In the genomic region with DNA sequence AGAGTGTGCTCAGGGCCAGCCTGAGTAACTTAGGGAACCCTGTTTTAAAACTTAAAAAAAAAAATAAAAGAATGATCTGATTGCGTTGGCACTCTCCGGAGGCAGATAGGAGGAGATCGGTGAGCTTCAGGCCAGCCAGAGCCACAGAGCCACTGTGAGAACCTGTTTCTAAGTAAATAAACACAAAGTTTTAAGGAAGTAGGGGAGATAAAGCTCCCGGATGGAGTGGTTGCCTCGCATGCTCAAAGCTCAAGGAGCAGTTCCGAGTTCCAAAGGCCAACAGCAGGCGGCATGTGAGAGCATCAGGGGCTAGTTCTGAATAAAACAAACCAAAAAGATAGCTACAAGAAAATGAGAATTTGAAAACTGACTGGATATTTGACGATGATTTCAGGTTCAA, we compare ENCODE assay signal across 9 mouse cellular contexts. TPM values are rescaled to one million over a fixed set of nuclear protein-coding genes. Genes with fewer than 3 reads are reported as not detected.
A peak's percentile ranks its signal among the peaks of the same experiment; 100 is the strongest.
DNase-seq lines count a peak whose midpoint lies in the region; ATAC-seq and TF ChIP-seq lines count a peak whose summit lies in the region.
"Had no signal": no experiment of that assay in that cellular context is flagged by ENCODE, and none has a peak within 500 bp of the region (broad histone marks: within the 10 kb centered on the region; RNA-seq: fewer than 3 reads in every experiment).

No protein-coding gene starts in this region.

- no peak overlapping the region for H3K27ac ChIP-seq in left cerebral cortex, adult 2 months
- H3K27ac ChIP-seq: limb, embryonic 13.5 days had no signal

- ATAC-seq in CD4-positive, CD25-positive, alpha-beta regulatory T cell, adult 4 months, result no peak
- ATAC-seq in cerebellum, adult (ENCODE audit: insufficient number of reproducible peaks, low FRiP score, low TSS enrichment), result no peak

- TF ChIP-seq CTCF in left cerebral cortex, adult 2 months (IDR thresholded peaks at IDR 0.05), result no peak; the same call in 1 of the 2 replicates

- intact Hi-C loops in left cerebral cortex, adult 2 months (cut with DNase I), result no loop called here

- no peak overlapping the region for H3K4me3 ChIP-seq in left cerebral cortex, adult 2 months
- H3K4me3 ChIP-seq: limb, embryonic 13.5 days had no signal

- DNase-seq in CD4-positive, CD25-positive, alpha-beta regulatory T cell, adult 2 months (ENCODE audit: low read depth, low spot score), result peak; percentile 48
- DNase-seq in urinary bladder, postnatal 14 days (ENCODE audit: low spot score), result peak; percentile 56
- no peak for DNase-seq in urinary bladder, postnatal 4 days (ENCODE audit: low spot score in 2 of 2)
- peak; percentile 71 for DNase-seq in lung, postnatal 36 days
- no peak for DNase-seq in left cerebral cortex, adult 2 months (ENCODE audit: extremely low spot score in 1 of 2, low spot score in 2 of 2)
- no peak for DNase-seq in layer of hippocampus, postnatal 25 days (ENCODE audit: extremely low spot score in 1 of 2, low spot score in 1 of 2)

RNA-seq across cellular contexts. Expression of gene Ssb, which starts 5.0 kb away (rescaled TPM):
- polyA plus RNA-seq in CD4-positive, CD25-positive, alpha-beta regulatory T cell, adult 4 months (2017; shearing (Covaris generic)), result 100 to 1,000 TPM; 232 to 274 TPM
- total RNA-seq in left cerebral cortex, adult 2 months (2021), result 100 to 1,000 TPM; 108 to 115 TPM
- 100 to 1,000 TPM; 125 to 138 TPM for total RNA-seq in layer of hippocampus, postnatal 25 days (2021)

RNA-seq across cellular contexts. Expression of gene Mettl5, which starts 29.0 kb away (rescaled TPM):
- polyA plus RNA-seq in CD4-positive, CD25-positive, alpha-beta regulatory T cell, adult 4 months (2017; shearing (Covaris generic)), result 10 to 100 TPM; 73.1 to 75.3 TPM
- 10 to 100 TPM; 13.5 to 15.2 TPM for total RNA-seq in left cerebral cortex, adult 2 months (2021)
- 10 to 100 TPM; 14.2 to 18.0 TPM for total RNA-seq in layer of hippocampus, postnatal 25 days (2021)

RNA-seq across cellular contexts. Expression of gene Klhl23, which starts 34.6 kb away (rescaled TPM):
- under 1 TPM in 1 of 2 experiments, not detected in 1; 0.20 TPM for polyA plus RNA-seq in CD4-positive, CD25-positive, alpha-beta regulatory T cell, adult 4 months (2017; shearing (Covaris generic))
- total RNA-seq in left cerebral cortex, adult 2 months (2021), result 10 to 100 TPM; 49.2 to 53.7 TPM
- total RNA-seq in layer of hippocampus, postnatal 25 days (2021), result 10 to 100 TPM; 42.2 to 45.8 TPM

RNA-seq across cellular contexts. Expression of gene Ubr3, which starts 40.7 kb away (rescaled TPM):
- polyA plus RNA-seq in CD4-positive, CD25-positive, alpha-beta regulatory T cell, adult 4 months (2017; shearing (Covaris generic)), result 10 to 100 TPM; 11.7 to 16.1 TPM
- total RNA-seq in left cerebral cortex, adult 2 months (2021), result 100 to 1,000 TPM; 134 to 137 TPM
- 100 to 1,000 TPM; 112 to 139 TPM for total RNA-seq in layer of hippocampus, postnatal 25 days (2021)

Comparison
In these comparisons a context has a peak if more than half of its experiments do, and no peak if none do; other contexts are left out.
1. DNase-seq: peak in CD4-positive, CD25-positive, alpha-beta regulatory T cell, adult 2 months (single experiment), urinary bladder, postnatal 14 days (single experiment) and lung, postnatal 36 days (single experiment); none in urinary bladder, postnatal 4 days (0 of 2), left cerebral cortex, adult 2 months (0 of 2) and layer of hippocampus, postnatal 25 days (0 of 2).